Mouse (Mus musculus) hindbrain, embryonic 10.5 days (tissue): ENCODE results near the gene Bicdl1. TPM values are rescaled to one million over a fixed set of nuclear protein-coding genes. Genes with fewer than 3 reads are reported as not detected.

Experiments
- polyA plus RNA-seq: library from polyadenylated mRNA; unstranded; fragments of >200 nt; fragmentation: Nextera tagmentation; extraction: Ambion mirVana; gene quantifications from 2 replicates; pipeline ENCODE4 v1.2.1, GENCODE M21; 2016

Bicdl1 gene
- polyA plus RNA-seq, 1 experiment from 2014 or later = 14.1 TPM

Other genes starting within 250 kb of the Bicdl1 start
- gene Sirt4, start 246.9 kb downstream of the Bicdl1 start, polyA plus RNA-seq = 17.2 and 17.3 TPM in 2 replicates
- 32.6 and 42.6 TPM in 2 replicates for gene Pxn, start 224.9 kb downstream of the Bicdl1 start, polyA plus RNA-seq
- 1,124 and 1,374 TPM in 2 replicates for gene Rplp0, start 172.2 kb downstream of the Bicdl1 start, polyA plus RNA-seq
- gene Gcn1l1, start 166.4 kb downstream of the Bicdl1 start, polyA plus RNA-seq = 56.9 and 57.5 TPM in 2 replicates
- gene Rab35, start 99.7 kb downstream of the Bicdl1 start, polyA plus RNA-seq = 13.3 and 15.7 TPM in 2 replicates
- gene Cit, start 113.7 kb upstream of the Bicdl1 start, polyA plus RNA-seq = 40.4 and 46.2 TPM in 2 replicates